Mouse (Mus musculus): ENCODE measurements around the gene Amph. TPM values are rescaled to one million over a fixed set of nuclear protein-coding genes. Genes with fewer than 3 reads are reported as not detected.

The Amph gene
- polyA plus RNA-seq (2021; fragmentation: Nextera tagmentation): 98.8 and 116 TPM in 2 replicates
- long read RNA-seq, experiment 1, transcript Amph-204 (21 exons, 3,224 nt): major isoform, 260 of 567 reads
- long read RNA-seq, experiment 1, transcript Amph-201 (21 exons, 3,367 nt): minor isoform, 180 of 567 reads
- long read RNA-seq, experiment 1, partial matches to known transcripts: 78 of 567 reads
- long read RNA-seq, experiment 1, other reads (novel, unspliced or antisense): 48 of 567 reads
- long read RNA-seq, experiment 2, transcript Amph-204 (21 exons, 3,224 nt): major isoform, 19 of 85 reads
- long read RNA-seq, experiment 2, transcript Amph-201 (21 exons, 3,367 nt): major isoform, 19 of 85 reads
- long read RNA-seq, experiment 2, partial matches to known transcripts: 41 of 85 reads
- long read RNA-seq, experiment 2, other reads (novel, unspliced or antisense): 6 of 85 reads

GRCm38 (mm10) chr13:18948171-18949028, at the start of gene Amph:
Gene Amph (plus strand): TSS chr13:18948205.

Other genes starting within 250 kb of the Amph start
- 62.6 and 79.7 TPM in 2 replicates for gene Vps41, start 230.9 kb upstream of the Amph start, polyA plus RNA-seq (2021; fragmentation: Nextera tagmentation)